Mouse (Mus musculus) embryo, embryonic 9.5 days (tissue): ENCODE results near the gene Rabgap1l.

Experiments used
- DNase-seq: peaks from one replicate; pipeline ENCODE4 v3.0.0-alpha.2; 2017; ENCODE audit errors: extremely low spot score

Rabgap1l gene

DNA sequence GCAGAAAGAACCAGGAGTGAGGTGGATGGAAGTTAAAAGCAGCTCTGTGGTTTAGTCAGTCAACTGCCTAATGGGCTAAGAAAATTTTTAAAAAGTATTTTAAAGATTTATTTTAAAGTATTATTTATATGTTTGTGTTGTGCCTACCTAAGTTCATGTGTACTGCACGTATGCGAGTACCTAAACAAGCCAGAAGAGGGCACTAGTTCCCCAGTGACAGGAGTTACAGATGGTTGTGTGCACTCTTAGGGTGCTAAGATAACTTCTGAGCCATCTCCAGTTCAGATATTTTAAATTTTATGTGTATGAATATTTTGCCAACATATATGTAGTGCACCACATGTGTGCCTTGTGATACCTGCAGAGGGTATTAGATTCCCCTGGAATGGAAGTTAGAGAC is 476.8 kb downstream of the Rabgap1l start:
- no peak for DNase-seq

DNA sequence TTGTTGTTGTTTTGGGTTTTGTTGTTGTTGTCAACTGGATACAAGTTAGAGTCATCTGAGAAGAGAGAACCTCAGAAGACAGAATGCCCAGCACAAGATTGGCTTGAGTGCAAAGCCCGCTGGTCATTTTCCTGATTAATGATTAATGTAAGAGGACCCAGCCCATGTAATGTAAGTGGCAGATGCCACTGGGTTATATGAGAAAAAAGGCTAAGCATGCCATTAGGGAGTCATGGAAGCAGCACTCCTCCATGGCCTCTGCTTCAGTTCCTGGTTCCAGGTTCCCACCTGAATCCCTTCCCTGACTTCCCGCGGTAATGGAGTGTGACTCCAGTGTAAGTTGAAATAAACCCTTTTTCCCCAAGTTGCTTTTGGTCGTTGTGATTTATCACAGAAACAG is 480.4 kb downstream of the Rabgap1l start:
- DNase-seq, result no peak

DNA sequence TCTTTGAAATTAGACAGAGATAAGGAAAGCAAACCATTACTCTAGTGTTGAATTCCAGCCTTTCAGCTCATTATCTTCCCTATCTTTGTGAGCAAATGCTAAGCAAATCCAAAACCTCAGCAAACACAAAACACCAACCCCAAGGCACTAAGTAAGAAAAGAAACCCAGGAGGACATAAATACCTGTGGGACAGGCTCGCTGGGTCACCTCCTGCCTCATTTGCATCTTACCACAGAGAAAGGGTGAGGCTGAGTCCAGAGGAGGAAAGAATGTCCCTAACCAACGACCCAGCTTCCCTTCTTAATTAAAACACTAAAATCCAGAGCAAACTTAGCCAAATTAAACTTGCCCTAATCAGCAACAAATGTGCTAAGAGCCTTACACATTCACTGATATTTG is 481.1 kb downstream of the Rabgap1l start:
- no peak for DNase-seq

DNA sequence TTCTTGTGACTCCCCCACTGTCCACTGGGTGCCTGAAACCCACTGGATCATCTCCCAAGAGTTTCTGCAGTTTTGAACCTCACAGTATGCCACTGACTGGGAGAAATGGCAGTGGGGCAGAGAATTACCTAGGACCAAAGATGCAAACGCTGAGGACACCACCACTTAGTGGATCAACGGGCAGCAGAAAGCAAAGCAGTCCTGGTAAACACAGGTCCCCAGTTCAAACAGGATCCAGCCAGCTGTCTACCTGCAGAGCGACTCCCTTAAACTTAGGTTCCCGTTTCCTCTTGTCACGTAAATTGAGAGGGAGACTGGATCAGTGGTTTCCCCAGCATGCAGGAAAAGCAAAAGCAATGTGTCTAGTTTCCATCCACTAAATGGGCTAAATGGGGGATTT is 483.1 kb downstream of the Rabgap1l start:
- no peak for DNase-seq

DNA sequence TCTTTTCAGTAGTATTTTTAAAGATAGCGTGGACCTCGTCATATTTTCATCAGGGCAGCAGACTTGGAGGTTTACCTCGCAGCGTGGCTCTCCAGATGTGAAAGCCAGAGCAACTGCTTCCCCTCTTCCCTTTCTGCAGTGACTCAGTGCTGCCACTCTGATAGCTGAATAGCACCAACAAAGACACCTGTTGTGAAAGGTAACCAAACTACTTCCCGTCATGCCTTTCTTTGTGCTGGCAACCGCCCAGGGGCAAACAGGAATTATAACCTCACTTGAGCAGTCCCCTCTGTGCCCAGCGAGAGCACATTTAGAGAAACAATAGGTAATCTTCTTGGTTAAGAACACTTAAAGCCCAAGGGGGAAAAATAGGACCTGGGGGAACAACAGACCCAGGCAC is 484.0 kb downstream of the Rabgap1l start:
- no peak for DNase-seq

DNA sequence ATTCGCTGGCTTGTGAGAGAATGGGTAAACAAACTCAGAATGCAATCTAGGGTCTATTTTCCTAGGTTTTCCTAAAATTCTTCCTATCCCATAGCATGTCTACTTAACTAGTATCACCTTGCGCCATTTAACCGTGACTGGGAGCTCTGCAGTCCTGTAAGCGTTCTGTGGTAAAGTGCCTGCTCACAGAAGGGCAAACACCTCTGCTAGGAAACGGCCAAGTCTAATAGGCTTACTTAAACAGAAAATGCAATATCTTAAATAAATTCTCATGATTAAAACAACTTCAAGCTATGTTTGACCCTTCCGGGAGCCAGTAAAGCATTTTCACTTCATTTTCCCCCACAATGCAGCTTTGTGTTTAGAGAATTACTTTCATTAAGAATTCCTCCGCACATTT is 484.5 kb downstream of the Rabgap1l start:
- DNase-seq, result no peak

DNA sequence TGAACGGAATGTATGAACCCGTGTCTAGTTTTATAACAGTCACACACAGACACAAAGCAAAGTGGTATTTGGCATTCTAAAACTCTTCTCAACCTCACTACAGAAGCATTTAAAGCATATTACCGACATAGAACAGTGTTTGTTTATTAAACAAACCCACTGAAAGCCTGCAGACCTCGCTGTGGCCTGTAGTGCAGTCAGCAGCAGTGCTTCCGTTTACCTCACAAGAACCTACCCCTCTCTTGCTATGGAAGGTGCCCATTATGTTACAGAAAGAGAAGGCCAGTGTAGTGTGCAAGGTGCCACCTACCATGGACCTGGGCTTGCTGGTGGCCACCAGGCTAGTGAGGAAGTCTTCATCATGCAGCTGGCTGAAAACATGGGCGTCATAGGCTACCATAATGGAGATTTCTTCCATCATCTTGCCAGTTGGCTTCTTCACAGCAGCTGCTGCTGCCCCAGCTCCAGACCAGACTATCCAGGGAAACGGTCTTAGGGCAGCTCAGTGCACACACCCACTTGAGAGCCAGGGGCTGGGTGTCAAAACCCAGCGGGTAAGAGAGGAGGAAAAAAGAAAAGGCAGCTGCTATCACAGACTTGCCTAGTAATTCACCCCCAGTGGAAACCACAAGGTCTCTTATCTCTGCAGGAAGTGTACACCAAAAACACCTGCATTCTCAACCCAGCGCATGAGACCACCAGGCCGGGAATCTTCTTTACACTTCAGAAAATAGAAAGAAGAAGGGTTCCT is 486.0 kb downstream of the Rabgap1l start:
- DNase-seq, result no peak

DNA sequence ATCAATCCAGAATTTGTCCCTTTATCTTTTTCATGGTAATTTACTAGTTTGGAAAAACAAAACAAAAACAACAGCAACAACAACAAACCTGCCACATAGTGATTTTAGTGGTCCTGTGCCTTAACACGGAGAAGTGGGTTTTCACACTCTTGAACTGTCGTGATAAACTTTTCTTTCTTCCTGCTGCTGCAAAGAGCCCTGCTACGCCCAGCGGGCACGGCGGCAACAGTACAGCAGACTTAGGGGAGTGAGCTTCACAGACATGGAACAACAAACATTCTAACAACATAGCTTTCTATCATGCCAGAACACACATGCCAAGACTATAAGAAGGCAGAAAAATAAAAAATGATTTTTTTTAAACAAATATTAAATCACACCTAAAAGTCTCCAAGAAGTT is 486.7 kb downstream of the Rabgap1l start:
- DNase-seq, result no peak

DNA sequence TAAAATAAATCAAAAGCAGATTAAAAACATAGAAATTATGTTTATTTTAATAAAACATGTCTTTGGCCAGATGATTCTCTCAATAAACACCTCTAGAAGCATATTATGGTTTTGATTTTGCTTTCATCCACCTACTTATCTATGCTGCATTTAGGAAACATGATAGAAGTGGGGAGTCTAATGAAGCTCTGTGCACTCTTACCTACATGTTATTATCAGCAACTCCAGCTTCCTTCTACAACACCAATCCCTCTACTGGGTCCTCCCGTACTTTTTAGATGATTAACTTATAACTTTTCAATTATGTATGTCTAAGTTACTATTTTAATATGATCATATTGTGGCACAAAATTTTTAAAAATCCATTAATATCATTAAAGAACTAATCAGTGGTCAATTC is 487.2 kb downstream of the Rabgap1l start:
- no peak for DNase-seq

DNA sequence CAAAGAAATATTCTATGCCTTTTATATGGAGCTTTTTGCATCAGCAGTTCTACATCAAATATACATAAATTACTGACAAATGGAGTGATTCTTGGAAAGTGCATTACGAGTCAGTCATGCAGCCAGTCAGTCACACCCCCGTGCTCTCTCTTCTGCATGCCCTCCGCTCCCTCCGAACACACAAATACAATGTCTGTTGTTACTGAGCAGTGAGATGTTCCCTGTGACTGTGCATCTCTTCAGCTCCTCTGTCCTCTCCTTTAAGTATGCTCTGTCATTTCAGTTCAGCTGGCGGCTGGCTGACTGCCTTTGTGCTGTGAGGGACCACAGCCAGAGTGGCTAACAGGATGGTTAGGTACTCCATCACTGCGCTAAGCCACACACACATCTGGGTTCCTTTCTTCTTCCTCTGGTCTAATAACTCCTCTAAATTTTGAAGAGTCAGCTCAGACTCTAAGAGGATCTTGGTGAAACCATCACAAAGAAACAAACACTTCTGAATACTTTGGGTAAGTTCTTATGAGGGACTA is 488.0 kb downstream of the Rabgap1l start:
- no peak for DNase-seq

DNA sequence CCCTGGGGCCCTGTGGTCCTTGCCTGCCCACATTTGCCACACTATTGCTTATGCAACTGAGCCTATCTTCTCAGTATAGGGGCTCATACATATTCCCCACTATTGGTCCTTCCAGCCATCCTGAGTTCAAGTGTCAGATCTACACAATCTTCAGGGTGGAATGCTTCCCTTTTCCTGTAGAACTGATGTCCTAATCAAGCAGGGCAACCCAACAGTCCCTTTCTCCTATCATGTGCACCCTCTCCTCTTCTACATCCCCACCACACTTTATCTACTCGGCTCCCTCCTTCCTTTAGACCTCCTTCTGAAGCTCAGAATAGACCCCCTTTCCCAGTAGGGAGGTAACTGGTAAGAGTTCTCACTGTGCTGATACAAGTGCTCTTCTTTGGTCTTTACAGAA is 490.7 kb downstream of the Rabgap1l start:
- no peak for DNase-seq

DNA sequence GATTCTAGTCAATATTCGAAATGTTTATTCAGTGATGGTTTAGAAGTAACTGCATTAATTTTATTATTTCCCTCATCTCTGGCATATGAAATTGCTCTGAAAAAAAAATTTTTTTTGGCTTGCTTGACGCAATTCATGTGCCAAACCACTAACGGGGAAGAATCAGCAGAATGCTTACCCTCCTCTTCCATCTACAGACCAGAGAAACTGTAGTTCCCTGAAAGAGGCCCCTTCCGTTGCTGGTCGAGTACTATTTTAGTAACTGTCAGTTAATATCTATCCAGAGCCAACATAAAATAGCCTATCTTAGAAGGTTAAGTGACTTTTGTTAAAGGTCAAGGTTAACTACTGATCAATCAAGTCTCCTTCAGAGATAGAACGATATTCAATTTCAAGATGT is 491.9 kb downstream of the Rabgap1l start:
- no peak for DNase-seq

DNA sequence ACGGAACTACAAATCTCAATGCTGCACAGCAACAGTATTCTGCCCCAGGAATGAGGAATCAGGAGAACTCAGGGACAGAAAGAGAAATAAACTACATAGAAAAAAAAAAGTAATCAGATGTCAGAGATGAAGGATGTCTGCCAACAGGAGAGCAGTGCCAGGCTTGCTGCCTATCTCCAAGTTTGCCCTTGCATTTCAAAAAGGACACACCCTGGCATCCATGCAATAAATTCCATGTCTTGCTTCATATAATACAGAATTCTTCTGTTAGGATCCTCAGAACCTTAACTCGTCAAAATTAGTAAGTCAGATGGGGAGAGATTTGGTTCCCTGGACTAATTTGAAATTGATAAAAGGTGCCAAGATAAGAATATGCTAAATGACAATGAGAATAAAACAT is 492.3 kb downstream of the Rabgap1l start:
- DNase-seq, result no peak

DNA sequence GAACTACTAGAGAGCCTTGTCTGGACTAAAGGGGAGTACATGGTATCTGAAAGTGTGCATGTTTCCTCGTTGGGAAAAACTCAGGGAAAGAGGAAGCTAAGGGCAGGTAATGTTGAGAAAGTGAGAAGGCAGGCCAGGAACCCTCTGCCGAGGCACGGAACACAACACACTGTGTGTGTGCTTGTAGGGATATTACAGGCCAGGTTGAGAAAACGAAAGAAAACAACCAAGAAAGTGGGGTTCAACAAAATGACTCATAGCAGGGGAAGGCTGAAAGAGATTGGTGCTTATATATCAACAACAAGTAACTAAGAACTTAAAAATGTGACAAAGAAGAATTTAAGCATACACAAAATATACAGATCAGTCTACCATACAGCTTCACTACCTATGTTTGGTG is 493.0 kb downstream of the Rabgap1l start:
- no peak for DNase-seq

DNA sequence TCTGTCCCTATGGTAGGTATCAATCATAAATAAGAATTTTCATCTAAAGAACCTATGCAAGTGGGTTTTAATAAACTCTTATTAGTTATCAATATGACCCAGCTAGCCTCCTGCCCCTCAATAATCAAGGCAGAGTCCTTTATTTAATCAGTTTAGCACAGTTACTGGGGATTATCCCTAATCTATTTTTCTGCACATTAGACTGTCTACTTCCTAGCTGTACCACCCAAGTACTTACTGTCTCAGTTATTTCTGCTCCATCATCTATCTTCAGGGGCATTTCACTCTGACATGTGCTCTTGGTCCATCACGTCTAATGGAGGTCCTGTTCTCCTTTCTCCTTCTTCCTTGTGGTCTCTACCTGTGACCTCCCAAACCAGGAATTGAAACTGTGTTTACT is 494.1 kb downstream of the Rabgap1l start:
- DNase-seq, result no peak

DNA sequence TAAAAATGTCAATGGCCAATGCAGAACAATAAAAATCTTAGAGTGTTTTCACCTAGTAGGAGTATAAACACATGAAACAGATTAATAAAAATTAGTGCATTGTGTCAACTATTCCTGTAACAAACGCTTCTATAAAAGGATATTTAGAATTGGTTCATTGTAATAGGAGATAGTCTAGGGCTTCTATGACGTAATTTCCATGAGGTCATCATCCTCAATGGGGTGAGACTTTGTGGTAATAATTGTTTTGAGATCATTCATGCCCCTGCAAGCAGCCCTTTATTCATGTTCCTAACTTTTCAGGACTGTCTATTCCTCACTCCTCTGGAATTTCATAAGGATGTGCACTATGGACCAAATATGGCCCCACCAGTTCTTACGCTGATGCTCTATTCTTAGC is 495.3 kb downstream of the Rabgap1l start:
- no peak for DNase-seq

DNA sequence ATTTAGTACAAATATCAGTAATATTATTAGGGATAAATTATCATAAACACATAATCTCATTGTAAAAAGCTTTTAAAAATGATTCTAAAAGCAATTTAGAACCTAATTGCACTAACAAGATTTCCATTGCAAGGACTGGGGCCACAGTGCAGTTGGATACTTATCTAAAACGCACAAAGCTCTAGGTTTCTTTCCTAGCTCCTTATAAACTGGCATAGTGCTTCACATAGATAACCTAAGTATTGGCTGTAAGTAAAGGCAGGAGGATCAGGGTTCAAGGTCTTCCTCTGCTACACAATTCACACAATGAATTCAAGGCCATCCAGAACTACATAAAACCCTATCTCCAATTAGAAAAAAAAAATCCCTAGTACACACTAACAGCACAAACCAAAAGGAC is 497.7 kb downstream of the Rabgap1l start:
- no peak for DNase-seq

DNA sequence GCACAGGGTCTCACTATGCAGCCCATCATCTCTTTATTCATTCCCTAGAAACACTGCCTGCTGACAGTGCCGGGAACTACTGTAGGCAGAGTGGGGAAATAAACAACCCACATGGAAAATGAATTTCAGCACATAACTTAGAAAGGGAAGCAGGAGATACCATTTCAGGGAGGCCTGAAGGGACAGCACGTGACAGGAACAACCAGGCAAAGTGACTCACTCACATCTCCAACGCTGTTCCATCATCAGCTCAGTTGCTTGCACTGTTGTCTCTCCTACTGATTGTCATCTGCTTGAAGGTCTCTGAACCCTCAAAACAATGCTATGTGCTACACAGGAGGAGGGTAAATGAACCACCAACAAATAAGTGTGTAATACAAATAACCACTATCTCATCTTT is 499.5 kb downstream of the Rabgap1l start:
- no peak for DNase-seq

DNA sequence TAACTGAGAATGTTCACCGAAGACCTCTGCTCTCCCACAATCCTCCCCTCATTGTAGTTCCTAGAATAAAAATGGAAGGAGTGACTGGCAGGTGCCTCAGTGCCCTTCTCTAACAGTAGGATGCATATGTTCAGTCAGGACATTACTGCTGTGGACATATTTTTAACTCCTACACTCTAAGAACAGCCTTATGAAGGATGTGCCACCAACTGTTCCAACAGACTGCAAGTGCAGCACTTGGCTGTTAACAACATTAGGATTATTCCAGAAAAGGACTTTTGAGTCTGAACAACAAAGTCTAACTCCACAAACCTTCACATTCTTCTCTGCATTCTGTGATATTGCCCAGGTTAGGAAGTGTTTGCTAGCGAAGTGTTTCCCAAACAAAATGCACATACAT is 501.0 kb downstream of the Rabgap1l start:
- DNase-seq, result no peak

DNA sequence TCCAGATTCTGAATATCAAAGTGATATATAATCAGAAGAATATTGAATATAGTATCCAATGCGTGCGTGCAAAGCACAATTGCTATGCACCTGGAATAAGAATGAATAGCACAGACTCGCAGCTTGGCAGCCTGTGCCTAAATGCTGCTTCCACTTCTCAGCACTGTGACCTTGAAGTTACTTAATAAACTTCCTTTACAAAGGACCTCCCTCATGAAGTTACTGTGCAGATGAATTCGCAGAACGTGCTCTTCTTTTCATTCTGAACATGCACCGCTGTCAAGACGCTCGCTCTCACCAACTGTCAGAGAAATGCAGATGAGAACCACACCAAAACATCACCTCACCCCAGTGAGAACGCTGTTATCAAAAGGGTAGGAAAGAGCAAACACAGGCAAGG is 502.8 kb downstream of the Rabgap1l start:
- no peak for DNase-seq

DNA sequence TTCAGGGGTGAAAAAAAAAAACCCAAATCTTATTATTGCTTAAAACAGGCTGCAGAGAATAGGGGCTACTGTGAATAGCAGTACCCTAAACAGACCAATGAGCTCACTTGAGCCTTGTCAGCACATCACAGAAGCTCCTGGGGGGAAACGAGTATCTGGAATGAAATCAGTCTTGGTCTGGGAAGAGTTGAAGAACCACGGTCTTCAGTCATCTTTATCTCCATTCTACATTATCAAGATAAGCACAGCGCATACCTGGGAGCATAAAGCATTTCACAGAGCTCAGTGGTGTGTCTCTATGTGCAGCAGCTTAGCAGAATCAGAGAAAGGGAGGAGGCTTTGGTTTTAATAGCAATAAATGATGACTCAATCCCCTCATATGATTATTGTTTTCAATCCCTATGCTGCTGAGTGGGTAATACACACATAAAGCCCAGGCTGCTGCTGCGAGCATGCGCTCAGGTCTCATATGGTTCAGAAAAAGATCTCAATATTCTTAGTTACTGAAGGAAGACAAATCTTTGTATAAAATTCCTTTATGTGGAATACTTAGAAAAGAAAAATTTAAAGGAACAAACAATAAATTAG is 505.9 kb downstream of the Rabgap1l start:
- no peak for DNase-seq

DNA sequence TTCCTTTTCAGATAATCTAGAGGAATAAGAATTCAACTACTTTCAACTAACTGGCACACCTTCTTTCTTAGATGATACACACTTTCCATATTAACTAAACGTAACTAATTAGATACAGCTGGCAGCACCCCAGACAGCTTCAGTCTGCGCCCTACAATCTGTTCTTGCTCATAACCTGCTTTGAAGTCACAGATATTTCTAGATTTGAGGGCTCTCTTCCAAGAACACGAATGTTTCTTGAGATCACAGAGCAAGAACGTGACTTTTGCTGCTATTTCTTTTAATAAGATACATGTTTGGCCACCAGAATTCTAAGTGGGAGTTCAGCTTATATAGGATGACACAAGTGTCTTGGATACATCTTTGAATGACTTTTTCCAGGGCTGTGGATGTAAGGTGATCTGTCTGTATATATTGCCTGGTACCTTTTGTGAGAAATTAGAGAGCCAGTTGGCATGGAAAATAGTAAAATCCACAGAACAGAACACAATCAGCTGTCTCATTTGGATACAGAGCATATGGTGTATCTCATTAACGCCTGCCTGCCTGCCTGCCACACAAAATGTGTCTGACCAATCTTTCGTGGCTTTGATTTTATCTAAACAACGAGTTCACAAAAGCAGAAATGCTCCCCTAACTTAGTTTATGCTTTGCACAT is 506.5 kb downstream of the Rabgap1l start:
- DNase-seq, result no peak

DNA sequence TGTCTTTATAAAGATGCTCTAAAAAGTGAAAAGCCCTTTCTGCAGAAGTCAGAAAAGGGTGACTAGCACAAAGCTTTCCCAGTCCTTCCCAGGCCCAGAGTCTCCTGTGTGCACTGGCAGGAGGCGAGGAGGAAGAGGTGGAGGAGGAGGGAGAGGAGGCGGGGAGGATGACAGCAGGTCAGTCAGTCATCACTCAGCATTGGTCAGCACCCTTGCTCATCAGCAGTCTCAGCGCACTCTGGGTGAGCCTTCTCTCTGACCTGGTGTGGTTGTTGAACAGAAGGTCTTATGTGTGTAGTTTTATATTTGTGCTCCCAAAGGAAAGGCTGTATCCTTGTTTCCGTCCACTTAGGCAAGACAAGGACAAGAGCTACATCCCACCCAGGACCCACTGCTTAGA is 508.8 kb downstream of the Rabgap1l start:
- no peak for DNase-seq
